Comparison of ENCODE assay signal across 11 mouse cellular contexts in genomic region chr7:130178991-130179390, GRCm38 (mm10).
DNase-seq lines count a peak whose midpoint lies in the region; ATAC-seq and TF ChIP-seq lines count a peak whose summit lies in the region.
"Had no signal": no experiment of that assay in that cellular context is flagged by ENCODE, and none has a peak within 500 bp of the region (broad histone marks: within the 10 kb centered on the region; RNA-seq: fewer than 3 reads in every experiment).

No protein-coding gene starts in this region.

- H3K4me2 ChIP-seq in kidney, postnatal 0 days (ENCODE audit: low read length): no peak overlapping the region
- H3K4me2 ChIP-seq: forebrain, embryonic 12.5 days had no signal

- H3K27ac ChIP-seq in kidney, postnatal 0 days: no peak overlapping the region
- H3K27ac ChIP-seq: forebrain, embryonic 12.5 days; macrophage had no signal

- ATAC-seq in kidney, postnatal 0 days (replicated peaks; ENCODE audit: low FRiP score, low read depth): no peak

- H3K36me3 ChIP-seq in kidney, postnatal 0 days (ENCODE audit: insufficient read depth, low read length): peaks cover 25% of the 10 kb centered on the region

- peak; percentile 65 for TF ChIP-seq CTCF in kidney, postnatal 0 days (IDR thresholded peaks at IDR 0.05; ENCODE audit: low read depth)

- no peak overlapping the region for H3K9ac ChIP-seq in kidney, postnatal 0 days (ENCODE audit: low read depth, low read length)
- H3K9ac ChIP-seq: forebrain, embryonic 12.5 days had no signal

- H3K4me1 ChIP-seq in kidney, postnatal 0 days (replicated peaks; ENCODE audit: insufficient read depth, low read length): no peaks in the 10 kb centered on the region

- DNase-seq in adrenal gland, postnatal 36 days: peak; percentile 28 to 64
- no peak for DNase-seq in adrenal gland, adult 8-10 months
- no peak for DNase-seq in kidney, postnatal 0 days (ENCODE audit: low spot score)
- no peak for DNase-seq in kidney, postnatal 14 days
- peak; percentile 13 for DNase-seq in thymus, postnatal 4 days
- no peak for DNase-seq in thymus, postnatal 14 days
- no peak for DNase-seq in c-Kit-positive CD71-positive TER-119-positive erythroid progenitor cells, embryonic 14.5 days (ENCODE audit: low spot score)
- DNase-seq in testis, postnatal 10 days (ENCODE audit: low spot score): no peak
- DNase-seq: cerebellum, postnatal 36 days had no signal

- H3K9me3 ChIP-seq in kidney, postnatal 0 days (replicated peaks; ENCODE audit: low read length): no peaks in the 10 kb centered on the region
- H3K9me3 ChIP-seq: forebrain, embryonic 12.5 days had no signal

- 73% methylated on average over 3 of the region's 3 CpGs for WGBS in kidney, postnatal 0 days

- H3K4me3 ChIP-seq in kidney, postnatal 0 days (replicated peaks; ENCODE audit: low read depth, low read length): no peak overlapping the region
- H3K4me3 ChIP-seq: forebrain, embryonic 12.5 days had no signal

- H3K27me3 ChIP-seq in kidney, postnatal 0 days (ENCODE audit: insufficient read depth, low read length): no peaks in the 10 kb centered on the region
- H3K27me3 ChIP-seq: forebrain, embryonic 12.5 days had no signal

Comparison
In these comparisons a context has a peak if more than half of its experiments do, and no peak if none do; other contexts are left out.
1. DNase-seq: peak in adrenal gland, postnatal 36 days (2 of 2) and thymus, postnatal 4 days (single experiment); none in adrenal gland, adult 8-10 months (single experiment), kidney, postnatal 0 days (single experiment), kidney, postnatal 14 days (single experiment), thymus, postnatal 14 days (single experiment), c-Kit-positive CD71-positive TER-119-positive erythroid progenitor cells, embryonic 14.5 days (single experiment) and testis, postnatal 10 days (single experiment).